27 mouse cellular contexts compared by ENCODE assay signal in the genomic region with DNA sequence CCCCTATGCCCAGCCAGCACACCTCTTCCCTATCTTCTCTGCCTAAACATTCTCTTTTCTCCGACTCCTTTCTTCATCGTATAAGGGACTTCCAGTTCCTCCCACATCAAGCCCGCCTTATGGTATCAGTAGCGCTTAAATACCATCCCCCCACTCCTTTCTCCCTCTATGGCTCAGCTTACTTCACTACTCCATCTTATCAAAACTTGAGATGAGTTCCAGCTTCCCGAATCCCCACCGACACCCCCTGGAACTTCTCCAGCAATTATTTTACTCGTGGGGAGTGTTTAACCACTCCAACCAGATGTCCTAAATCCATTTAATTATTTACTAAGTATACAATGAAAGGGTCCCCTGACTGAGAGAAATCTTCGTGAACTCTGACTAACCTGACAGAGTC.
A peak's percentile ranks its signal among the peaks of the same experiment; 100 is the strongest.
DNase-seq lines count a peak whose midpoint lies in the region; ATAC-seq and TF ChIP-seq lines count a peak whose summit lies in the region.
"Had no signal": no experiment of that assay in that cellular context is flagged by ENCODE, and none has a peak within 500 bp of the region (broad histone marks: within the 10 kb centered on the region; RNA-seq: fewer than 3 reads in every experiment).

No protein-coding gene starts in this region.

- H3K4me2 ChIP-seq in kidney, embryonic 14.5 days (replicated peaks; ENCODE audit: low read depth, low read length), result no peak overlapping the region; the same call in 1 of the 2 replicates
- 0 out of 2 replicates have a peak overlapping the region, but pooled peaks have one; percentile 25 for H3K4me2 ChIP-seq in kidney, postnatal 0 days (ENCODE audit: low read length)
- H3K4me2 ChIP-seq in lung, embryonic 16.5 days (ENCODE audit: low read depth, low read length), result no peak overlapping the region
- H3K4me2 ChIP-seq in hindbrain, embryonic 11.5 days (replicated peaks; ENCODE audit: low read depth, low read length), result no peak overlapping the region
- H3K4me2 ChIP-seq: embryonic facial prominence, embryonic 13.5 days; forebrain, embryonic 13.5 days; heart, embryonic 13.5 days; hindbrain, embryonic 12.5 days; hindbrain, embryonic 15.5 days had no signal

- peaks cover 30% of the 10 kb centered on the region for H3K4me1 ChIP-seq in kidney, embryonic 14.5 days (ENCODE audit: control insufficient read depth, insufficient read depth, low read length)
- H3K4me1 ChIP-seq in kidney, postnatal 0 days (replicated peaks; ENCODE audit: insufficient read depth, low read length), result peaks cover 8% of the 10 kb centered on the region
- H3K4me1 ChIP-seq in lung, embryonic 16.5 days (replicated peaks; ENCODE audit: control insufficient read depth, insufficient read depth, low read length), result peaks cover 5% of the 10 kb centered on the region; the same call in 1 of the 2 replicates
- H3K4me1 ChIP-seq in hindbrain, embryonic 11.5 days (replicated peaks; ENCODE audit: control insufficient read depth, insufficient read depth, low read length), result no peaks in the 10 kb centered on the region
- H3K4me1 ChIP-seq: forebrain, embryonic 13.5 days; hindbrain, embryonic 12.5 days; hindbrain, embryonic 15.5 days had no signal

- H3K9me3 ChIP-seq in kidney, embryonic 14.5 days (ENCODE audit: control insufficient read depth, low read length), result no peaks in the 10 kb centered on the region
- H3K9me3 ChIP-seq in kidney, postnatal 0 days (replicated peaks; ENCODE audit: low read length), result no peaks in the 10 kb centered on the region
- H3K9me3 ChIP-seq in lung, embryonic 16.5 days (ENCODE audit: control insufficient read depth, low read length), result no peaks in the 10 kb centered on the region
- H3K9me3 ChIP-seq in hindbrain, embryonic 11.5 days (ENCODE audit: control insufficient read depth, low read length), result no peaks in the 10 kb centered on the region
- H3K9me3 ChIP-seq: embryonic facial prominence, embryonic 13.5 days; forebrain, embryonic 10.5 days; forebrain, embryonic 13.5 days; heart, embryonic 10.5 days; heart, embryonic 13.5 days; hindbrain, embryonic 12.5 days; hindbrain, embryonic 15.5 days had no signal

- TF ChIP-seq CTCF in kidney, postnatal 0 days (IDR thresholded peaks at IDR 0.05; ENCODE audit: low read depth), result no peak

- H3K4me3 ChIP-seq in kidney, embryonic 14.5 days (ENCODE audit: low read length), result no peak overlapping the region
- no peak overlapping the region for H3K4me3 ChIP-seq in kidney, postnatal 0 days (replicated peaks; ENCODE audit: low read depth, low read length)
- no peak overlapping the region for H3K4me3 ChIP-seq in lung, embryonic 16.5 days (ENCODE audit: low read length)
- no peak overlapping the region for H3K4me3 ChIP-seq in hindbrain, embryonic 11.5 days (ENCODE audit: low read depth, low read length)
- H3K4me3 ChIP-seq: embryonic facial prominence, embryonic 13.5 days; forebrain, embryonic 10.5 days; forebrain, embryonic 13.5 days; heart, adult 2 months; heart, embryonic 10.5 days; heart, embryonic 13.5 days; hindbrain, embryonic 12.5 days; hindbrain, embryonic 15.5 days had no signal

- ATAC-seq in kidney, embryonic 14.5 days (ENCODE audit: low FRiP score, low TSS enrichment), result peak; percentile 15; the same call in 1 of the 2 replicates
- no peak for ATAC-seq in kidney, postnatal 0 days (replicated peaks; ENCODE audit: low FRiP score, low read depth)
- ATAC-seq in lung, embryonic 16.5 days (ENCODE audit: low read depth), result 0 out of 2 replicates have a peak, but pooled peaks have one; percentile 5
- ATAC-seq in hindbrain, embryonic 11.5 days (ENCODE audit: low FRiP score), result no peak
- ATAC-seq: CD4-positive, CD25-positive, alpha-beta regulatory T cell, adult 4 months; forebrain, embryonic 13.5 days; forebrain, embryonic 16.5 days had no signal

- H3K27ac ChIP-seq in kidney, embryonic 14.5 days (ENCODE audit: low read depth, low read length), result 0 out of 2 replicates have a peak overlapping the region, but pooled peaks have one; percentile 26
- no peak overlapping the region for H3K27ac ChIP-seq in kidney, postnatal 0 days
- no peak overlapping the region for H3K27ac ChIP-seq in lung, embryonic 16.5 days (ENCODE audit: low read length)
- H3K27ac ChIP-seq in hindbrain, embryonic 11.5 days (ENCODE audit: low read depth, low read length), result no peak overlapping the region
- H3K27ac ChIP-seq: embryonic facial prominence, embryonic 13.5 days; forebrain, embryonic 10.5 days; forebrain, embryonic 13.5 days; heart, adult 2 months; heart, embryonic 10.5 days; hindbrain, embryonic 12.5 days; hindbrain, embryonic 15.5 days had no signal

- no peaks in the 10 kb centered on the region for H3K36me3 ChIP-seq in kidney, embryonic 14.5 days (ENCODE audit: control insufficient read depth, insufficient read depth, low read length)
- no peaks in the 10 kb centered on the region for H3K36me3 ChIP-seq in kidney, postnatal 0 days (ENCODE audit: insufficient read depth, low read length)
- H3K36me3 ChIP-seq in lung, embryonic 16.5 days (ENCODE audit: control insufficient read depth, insufficient read depth, low read length), result no peaks in the 10 kb centered on the region
- no peaks in the 10 kb centered on the region for H3K36me3 ChIP-seq in hindbrain, embryonic 11.5 days (ENCODE audit: control insufficient read depth, insufficient read depth, low read length)
- H3K36me3 ChIP-seq: embryonic facial prominence, embryonic 13.5 days; forebrain, embryonic 10.5 days; heart, embryonic 10.5 days; heart, embryonic 13.5 days; hindbrain, embryonic 12.5 days; hindbrain, embryonic 15.5 days had no signal

- WGBS in kidney, embryonic 14.5 days, result 22% methylated on average over 8 of the region's 8 CpGs
- 21% methylated on average over 8 of the region's 8 CpGs for WGBS in kidney, postnatal 0 days
- 12% methylated on average over 8 of the region's 8 CpGs for WGBS in lung, embryonic 16.5 days
- 64% methylated on average over 8 of the region's 8 CpGs for WGBS in hindbrain, embryonic 11.5 days

- no peak for DNase-seq in kidney, adult 9 months
- peak; percentile 67 for DNase-seq in kidney, postnatal 0 days (ENCODE audit: low spot score)
- no peak for DNase-seq in kidney, postnatal 14 days
- DNase-seq in lung, postnatal 4 days, result no peak
- no peak for DNase-seq in hindbrain, embryonic 11.5 days (ENCODE audit: low spot score)
- DNase-seq: adrenal gland, adult 2 months; adrenal gland, postnatal 14 days; cerebellum, adult 11 months; cerebellum, adult 2 months; cerebellum, adult 9-11 months; cerebellum, postnatal 25 days; gastrocnemius, postnatal 10 days; gastrocnemius, postnatal 36 days; heart, adult 2 months; heart, postnatal 14 days; heart, postnatal 4 days had no signal

- no peaks in the 10 kb centered on the region for H3K27me3 ChIP-seq in kidney, embryonic 14.5 days (ENCODE audit: control insufficient read depth, insufficient read depth, low read length)
- H3K27me3 ChIP-seq in kidney, postnatal 0 days (ENCODE audit: insufficient read depth, low read length), result no peaks in the 10 kb centered on the region
- H3K27me3 ChIP-seq in lung, embryonic 16.5 days (ENCODE audit: control insufficient read depth, insufficient read depth, low read depth, low read length), result no peaks in the 10 kb centered on the region
- H3K27me3 ChIP-seq in hindbrain, embryonic 11.5 days (ENCODE audit: control insufficient read depth, insufficient read depth, low read length), result no peaks in the 10 kb centered on the region
- H3K27me3 ChIP-seq: embryonic facial prominence, embryonic 13.5 days; forebrain, embryonic 13.5 days; heart, embryonic 13.5 days; hindbrain, embryonic 12.5 days; hindbrain, embryonic 15.5 days had no signal

- H3K9ac ChIP-seq in kidney, embryonic 14.5 days (ENCODE audit: low read depth, low read length), result no peak overlapping the region
- no peak overlapping the region for H3K9ac ChIP-seq in kidney, postnatal 0 days (ENCODE audit: low read depth, low read length)
- H3K9ac ChIP-seq in lung, embryonic 16.5 days (ENCODE audit: low read length), result no peak overlapping the region
- H3K9ac ChIP-seq in hindbrain, embryonic 11.5 days (ENCODE audit: low read depth, low read length), result no peak overlapping the region
- H3K9ac ChIP-seq: embryonic facial prominence, embryonic 13.5 days; forebrain, embryonic 13.5 days; heart, embryonic 13.5 days; hindbrain, embryonic 12.5 days; hindbrain, embryonic 15.5 days had no signal

Comparison
In these comparisons a context has a peak if more than half of its experiments do, and no peak if none do; other contexts are left out.
1. ATAC-seq: peak in kidney, embryonic 14.5 days (single experiment) and lung, embryonic 16.5 days (single experiment); none in kidney, postnatal 0 days (single experiment) and hindbrain, embryonic 11.5 days (single experiment).